Mouse (Mus musculus) fibroblast of lung, adult 2 months (primary cell): ENCODE data around the gene Lhx9.

Source experiments
- DNase-seq: peaks from one replicate; pipeline ENCODE4 v3.0.0-alpha.2; 2011; ENCODE audit warnings: low read depth

The Lhx9 gene

GRCm38 (mm10) chr1:138839809-138840430 is 8.5 kb downstream of the Lhx9 start:
- DNase-seq: no peak

- DNase-seq: no peak
These were observed 9.1 kb downstream of the Lhx9 start for GRCm38 (mm10) chr1:138839291-138839690.

DNA sequence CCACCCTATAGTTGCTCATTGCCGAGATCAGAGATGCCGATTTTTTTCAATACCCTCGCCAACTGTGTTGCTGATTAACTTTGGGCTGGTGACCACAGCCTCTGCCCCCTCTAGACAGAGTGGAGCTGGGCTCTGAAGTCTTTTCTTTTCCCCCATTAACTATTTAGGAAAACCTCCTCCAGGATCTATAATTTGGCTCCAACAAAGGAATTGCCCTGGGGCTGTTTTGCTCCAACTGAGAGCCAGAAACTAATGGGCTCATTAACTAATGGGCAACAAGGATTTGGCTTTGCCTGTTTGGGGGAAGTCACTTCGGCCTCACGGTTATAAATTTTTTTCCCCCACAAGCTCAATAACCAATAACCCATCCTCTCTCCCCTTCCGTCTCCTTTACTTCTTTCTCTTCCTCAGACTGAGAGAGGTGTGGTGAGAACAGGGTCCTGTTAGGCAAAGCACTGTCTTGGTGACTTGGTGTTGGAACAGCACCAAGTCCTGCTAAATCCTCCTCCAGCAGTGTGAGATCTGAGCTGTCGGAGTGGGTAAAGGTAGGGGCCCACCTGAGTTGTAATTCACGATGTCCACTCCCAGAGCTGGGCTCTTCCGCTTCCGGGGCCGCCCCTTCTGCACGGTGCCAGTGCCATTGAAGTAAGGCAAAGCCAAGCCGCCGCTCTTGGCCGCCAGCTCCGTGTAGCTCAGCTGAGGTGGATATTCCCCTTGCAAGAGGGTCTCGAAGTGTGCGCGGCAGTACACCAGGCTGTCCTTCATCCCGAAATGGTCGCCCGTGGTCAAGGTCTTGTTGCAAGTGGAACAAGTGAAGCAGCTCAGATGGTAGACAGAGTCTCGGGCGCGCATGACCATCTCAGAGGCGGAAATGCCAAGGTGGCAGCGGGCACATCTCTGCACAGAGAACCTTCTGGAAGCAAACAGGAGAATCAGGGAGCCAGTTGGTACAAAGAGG is 10.3 kb downstream of the Lhx9 start:
- no peak for DNase-seq

DNA sequence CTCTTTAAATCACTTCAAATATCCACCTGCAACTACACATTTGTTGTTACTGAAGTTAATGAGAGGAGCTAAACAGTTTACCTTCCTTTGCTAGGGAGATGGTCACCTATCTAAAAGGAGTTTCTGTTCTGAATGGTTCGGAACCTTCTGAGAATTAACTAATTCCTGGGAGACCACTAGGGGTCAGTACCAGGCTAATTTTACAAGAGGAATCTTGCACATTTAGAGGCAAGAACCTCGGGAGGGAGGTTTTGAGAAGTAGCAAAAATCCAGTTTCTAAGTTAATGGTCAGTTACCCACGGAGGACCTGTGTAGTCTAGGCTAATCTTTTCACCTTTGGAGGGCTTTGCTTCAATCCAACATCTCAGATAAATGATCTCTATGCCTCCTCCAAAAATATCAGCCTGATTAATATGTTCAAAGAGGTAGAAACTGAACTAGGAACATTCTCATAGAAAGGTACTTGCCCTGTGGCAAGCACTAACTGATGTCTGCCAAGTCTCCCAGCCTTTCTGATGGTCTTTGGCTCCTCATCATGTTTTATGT is 12.9 kb downstream of the Lhx9 start:
- DNase-seq: no peak

GRCm38 (mm10) chr1:138831309-138831708 is 17.1 kb downstream of the Lhx9 start:
- no peak for DNase-seq

DNA sequence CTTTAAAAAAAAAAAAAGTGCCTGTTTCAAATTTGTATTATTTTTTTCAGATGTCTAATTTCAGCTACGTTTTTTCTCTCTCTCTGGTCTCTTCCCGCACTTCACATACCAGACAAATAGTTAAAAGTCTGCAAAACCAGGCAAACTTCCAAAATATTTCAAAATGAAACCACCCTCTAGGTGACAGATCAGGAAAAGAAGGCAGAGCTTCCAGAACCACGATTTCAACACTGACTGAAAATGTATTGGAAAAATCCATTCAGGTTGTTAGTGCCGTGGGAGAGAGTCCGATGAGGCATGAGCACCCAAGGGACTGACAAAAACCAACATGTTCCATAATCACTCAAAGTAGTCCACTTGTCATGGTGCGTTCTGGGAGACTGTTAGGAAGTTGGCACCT is 21.5 kb downstream of the Lhx9 start:
- DNase-seq: peak; percentile 66

DNA sequence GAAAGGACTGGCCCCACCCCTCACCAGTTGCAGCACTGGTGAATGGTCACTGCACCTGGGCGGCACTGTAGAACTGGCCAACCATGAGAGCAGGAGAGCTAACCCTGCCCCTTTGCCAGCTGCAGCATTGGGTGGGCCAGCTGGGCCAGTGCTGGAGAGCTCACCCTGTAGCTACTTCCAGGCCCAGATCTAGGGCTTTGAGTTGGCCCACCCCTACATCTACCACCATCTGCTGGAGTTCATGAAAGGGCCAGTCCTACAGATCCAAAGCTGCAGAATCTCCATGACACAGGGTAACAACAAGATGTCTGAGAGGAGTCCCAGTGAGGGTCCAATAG is 25.4 kb downstream of the Lhx9 start:
- DNase-seq: no peak

DNA sequence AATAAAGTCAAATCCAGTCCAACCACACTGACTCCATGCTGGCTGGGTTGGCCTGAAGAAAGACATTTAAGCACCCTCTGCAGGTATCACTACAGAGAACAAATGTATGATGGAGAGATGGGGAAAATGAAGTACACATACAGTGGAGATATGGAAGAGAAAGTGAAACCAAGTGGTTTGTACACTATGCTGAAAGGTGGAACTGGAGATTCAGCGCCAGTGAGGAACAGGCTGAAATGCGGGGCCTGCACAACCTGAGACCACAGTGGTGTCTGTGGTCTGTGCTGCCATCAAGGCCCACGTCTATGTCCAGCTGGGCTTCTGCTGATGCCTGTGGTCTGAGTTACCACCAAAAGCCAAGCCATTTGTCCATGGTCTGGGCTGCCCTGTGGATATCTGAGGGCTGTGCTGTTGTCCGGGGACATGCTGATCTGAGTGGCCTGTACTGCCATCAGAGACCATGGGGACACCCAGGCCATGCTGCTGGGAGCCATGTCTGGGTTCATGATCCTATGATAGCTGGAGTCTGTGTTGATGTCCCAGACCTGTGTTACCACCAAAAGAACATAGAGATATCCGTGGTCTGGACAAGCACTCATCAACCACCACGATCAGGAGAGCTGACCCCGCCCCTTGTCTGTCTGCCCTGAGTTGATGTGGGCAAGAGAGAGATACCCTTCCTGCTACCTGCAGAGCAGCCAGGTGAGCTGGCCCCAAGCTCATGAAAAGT is 26.0 kb downstream of the Lhx9 start:
- no peak for DNase-seq

DNA sequence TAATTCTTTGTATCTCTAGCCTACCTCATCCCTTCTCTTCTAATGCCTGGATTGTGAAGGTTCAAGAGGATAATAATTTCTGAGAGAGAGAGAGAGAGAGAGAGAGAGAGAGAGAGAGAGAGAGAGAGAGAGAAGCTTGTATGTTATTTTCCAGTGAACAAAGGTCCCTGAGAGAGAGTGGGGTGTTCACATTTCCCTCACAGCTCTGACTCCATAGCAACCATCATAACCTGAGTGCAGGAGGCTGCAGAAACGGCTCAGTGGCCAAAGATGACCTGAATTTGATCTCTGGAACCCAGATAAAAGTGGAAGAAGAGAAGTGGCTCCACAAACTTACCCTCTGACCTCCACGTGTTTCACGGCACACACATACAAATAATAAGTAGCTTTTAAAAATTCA is 46.6 kb downstream of the Lhx9 start:
- DNase-seq: no peak

DNA sequence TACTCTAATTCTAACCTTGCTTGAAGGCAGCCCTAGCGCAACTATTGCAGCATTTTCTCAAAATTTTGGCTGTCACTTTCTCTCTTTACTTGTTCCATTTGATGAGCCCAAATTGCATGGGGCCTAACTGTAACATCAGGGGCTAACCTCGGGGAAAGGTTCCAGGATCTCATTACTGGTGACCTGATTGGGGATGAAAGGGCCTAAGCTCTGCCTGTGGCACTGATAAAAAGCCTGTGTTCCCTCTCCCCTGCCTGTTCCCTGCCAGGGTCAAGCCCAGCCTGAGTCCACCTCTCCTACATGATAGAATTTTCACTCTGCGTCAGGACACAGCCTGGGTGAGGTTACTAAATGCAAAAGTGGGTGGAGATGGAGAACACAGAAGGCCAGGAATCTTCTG is 47.1 kb downstream of the Lhx9 start:
- DNase-seq: no peak

DNA sequence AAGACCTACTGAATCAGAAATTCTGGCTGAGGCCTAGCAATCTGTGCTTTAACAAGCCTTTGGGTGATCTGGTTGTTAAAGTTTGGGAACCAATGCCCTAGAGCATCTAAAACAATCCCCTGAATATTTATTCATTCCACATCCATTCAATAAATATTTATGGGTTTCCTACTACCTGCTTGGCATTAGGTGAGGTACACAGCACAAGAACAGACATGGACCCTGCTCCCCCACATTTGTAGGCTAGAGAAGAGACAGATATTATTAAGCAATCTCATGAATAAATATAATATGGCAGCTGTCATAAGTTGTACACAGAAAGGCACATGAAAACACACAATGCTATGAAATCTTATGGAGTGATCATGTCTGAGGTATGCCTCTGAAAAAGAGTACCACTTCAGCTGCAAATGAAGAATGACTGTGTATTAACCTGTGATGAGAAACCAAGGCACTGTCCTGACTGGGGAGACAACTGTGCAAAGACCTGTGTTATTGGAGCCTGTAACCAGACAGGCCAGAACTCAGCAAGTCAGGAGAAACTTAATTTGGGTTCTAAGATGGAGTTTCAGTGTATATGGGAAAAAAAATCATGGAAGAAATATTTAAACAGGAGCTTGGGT is 48.6 kb downstream of the Lhx9 start:
- no peak for DNase-seq

DNA sequence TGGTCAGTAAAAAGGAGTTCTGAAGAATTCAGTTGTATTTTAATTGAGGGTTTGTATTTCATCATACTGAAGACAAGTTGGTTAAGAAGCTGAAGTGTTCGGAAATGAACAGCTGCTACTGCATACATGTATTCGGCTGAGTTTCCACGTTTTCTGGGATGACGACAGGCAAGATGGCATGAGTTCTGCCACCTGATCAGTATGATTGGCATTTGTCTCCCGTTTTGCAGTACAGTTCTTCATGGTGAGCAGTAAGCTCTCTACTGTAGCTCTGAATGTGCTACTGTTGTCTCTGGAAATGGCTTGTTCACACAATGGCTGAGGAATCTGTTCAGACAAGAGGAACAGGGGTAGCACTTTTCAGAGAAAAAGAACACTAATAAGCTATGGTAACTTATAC is 50.3 kb downstream of the Lhx9 start:
- no peak for DNase-seq

- no peak for DNase-seq
These were observed 62.5 kb downstream of the Lhx9 start for GRCm38 (mm10) chr1:138785856-138786255.

- DNase-seq: no peak
These were observed 64.4 kb downstream of the Lhx9 start for GRCm38 (mm10) chr1:138784019-138784418.
